Mouse (Mus musculus) G1E (cell line): Measurements from ENCODE around the gene Fbxo42. TPM values are rescaled to one million over a fixed set of nuclear protein-coding genes. Genes with fewer than 3 reads are reported as not detected.

ENCODE experiments used
- ATAC-seq: 2 replicates; pipeline ENCODE4 v1.8.0; 2016; ENCODE audit warnings: mild to moderate bottlenecking; ENCODE audit not compliant: insufficient number of reproducible peaks, poor library complexity, low FRiP score, severe bottlenecking; ENCODE audit errors: extremely low read depth
- DNase-seq: peaks from one replicate; pipeline ENCODE4 v3.0.0; 2012; ENCODE audit warnings: low spot score
- H3K27me3 ChIP-seq: 2 replicates; pipeline ENCODE4 v1.6.1; 2012; ENCODE audit warnings: mild to moderate bottlenecking, low read length, inconsistent platforms; ENCODE audit not compliant: insufficient read depth
- H3K36me3 ChIP-seq: replicated peaks from 2 replicates; pipeline ENCODE3; 2012; ENCODE audit warnings: mild to moderate bottlenecking, inconsistent platforms
- H3K4me1 ChIP-seq: 2 replicates; pipeline ENCODE4 v1.6.1; 2012; ENCODE audit warnings: low read depth, low read length, inconsistent platforms, mixed read lengths; ENCODE audit not compliant: insufficient read depth
- H3K4me3 ChIP-seq: 2 replicates; pipeline ENCODE4 v1.5.1; 2012; ENCODE audit warnings: low read depth, mild to moderate bottlenecking, inconsistent platforms, low read length, moderate library complexity, mixed read lengths
- H3K9me3 ChIP-seq: replicated peaks from 2 replicates; pipeline ENCODE4 v1.6.1; 2012; ENCODE audit warnings: inconsistent platforms
- CTCF ChIP-seq: IDR thresholded peaks from 2 replicates; pipeline ENCODE4 v1.5.1; 2012; ENCODE audit warnings: low read depth, low read length, inconsistent platforms, mixed read lengths
- GATA1 ChIP-seq: IDR thresholded peaks from 2 replicates; pipeline ENCODE4 v1.6.1; 2012; ENCODE audit warnings: borderline replicate concordance, low read length, inconsistent platforms, mixed read lengths
- GATA2 ChIP-seq: IDR thresholded peaks from 2 replicates; pipeline ENCODE4 v1.6.1; 2012; ENCODE audit warnings: low read depth, low read length, inconsistent platforms, borderline replicate concordance
- POLR2AphosphoS5 ChIP-seq: IDR thresholded peaks from 2 replicates; pipeline ENCODE4 v1.6.1; 2012; ENCODE audit warnings: low read depth, low read length, inconsistent platforms; ENCODE audit not compliant: insufficient replicate concordance
- TAL1 ChIP-seq: conservative IDR thresholded peaks from 2 replicates; pipeline ENCODE4 v1.6.1; 2012; ENCODE audit warnings: low read depth, low read length, inconsistent platforms, mixed read lengths
- polyA plus RNA-seq: library from polyadenylated mRNA; stranded (reverse); fragments of >175 nt; gene quantifications from 2 replicates; pipeline ENCODE4 v1.2.3, GENCODE M21; 2012
- total RNA-seq, 2 experiments: library from RNA; stranded (forward) in 1 of 2; stranded (reverse) in 1 of 2; fragments of 200-1000 nt in 1 of 2; fragments of >200 nt in 1 of 2; fragmentation: Nextera tagmentation in 1 of 2; gene quantifications; 2 replicates each; pipeline ENCODE4 v1.2.3; 2014 to 2017

Gene Fbxo42
- total and polyA plus RNA-seq, 3 experiments: 8.3 to 36.7 (median 15.5) TPM

DNA sequence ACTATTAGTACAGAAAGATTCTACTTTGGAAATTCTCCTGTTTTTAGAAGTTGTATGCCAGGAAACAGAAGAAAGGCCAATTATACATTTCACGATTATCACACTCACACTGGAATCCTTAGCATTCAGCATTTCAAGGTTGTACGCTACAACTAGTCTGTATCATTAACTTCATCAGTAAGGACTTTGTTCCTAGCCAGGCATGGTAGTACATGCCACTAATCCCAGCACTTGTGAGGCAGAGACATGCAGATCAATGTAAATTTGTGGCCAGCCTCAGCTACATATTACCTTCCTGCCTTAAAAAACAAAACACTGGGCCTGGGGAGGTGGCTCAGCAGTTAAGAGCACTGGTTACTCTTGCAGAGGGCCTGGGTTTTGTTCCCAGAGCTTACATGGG, 10.9 kb downstream of the Fbxo42 start:
- Histone ChIP-seq H3K36me3 (peaks cover 42% of the 10 kb centered on the region), H3K4me3 (peak overlapping the region; percentile 45; the same call in 1 of the 2 replicates), H3K4me1 (peaks cover 94% of the 10 kb centered on the region), H3K9me3 (0 out of 2 replicates have a peak, but pooled peaks cover 6% of the 10 kb centered on the region), H3K27me3 (no peaks in the 10 kb centered on the region)
- DNase-seq (no peak), ATAC-seq (no peak)
- TF ChIP-seq TAL1 (no peak), GATA2 (no peak), GATA1 (no peak), CTCF (no peak), POLR2AphosphoS5 (no peak)

DNA sequence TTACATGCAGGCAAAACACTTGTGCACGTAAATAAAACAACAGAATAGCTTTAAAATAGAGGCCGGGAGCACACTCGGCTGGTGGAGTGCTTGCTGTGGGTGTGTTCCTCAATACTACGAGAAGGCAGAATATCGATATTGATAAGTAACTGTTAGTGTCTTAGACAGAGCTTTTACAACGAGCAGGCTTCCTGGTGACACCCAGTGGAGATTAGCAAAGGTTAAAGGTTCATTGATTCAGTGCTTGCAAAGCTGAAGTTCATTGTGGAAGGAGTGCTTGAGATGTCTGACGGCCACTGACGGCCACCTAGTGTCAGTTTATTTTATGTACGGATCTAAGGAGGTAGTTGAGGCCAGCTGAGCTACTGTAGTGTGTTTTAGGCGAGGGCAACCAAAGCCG, 11.4 kb downstream of the Fbxo42 start:
- no peak for TF ChIP-seq CTCF
- TF ChIP-seq TAL1: no peak
- TF ChIP-seq POLR2AphosphoS5: no peak
- no peak for TF ChIP-seq GATA1
- no peak for TF ChIP-seq GATA2
- peak; percentile 44 for DNase-seq
- H3K4me1 ChIP-seq: peaks cover 94% of the 10 kb centered on the region

DNA sequence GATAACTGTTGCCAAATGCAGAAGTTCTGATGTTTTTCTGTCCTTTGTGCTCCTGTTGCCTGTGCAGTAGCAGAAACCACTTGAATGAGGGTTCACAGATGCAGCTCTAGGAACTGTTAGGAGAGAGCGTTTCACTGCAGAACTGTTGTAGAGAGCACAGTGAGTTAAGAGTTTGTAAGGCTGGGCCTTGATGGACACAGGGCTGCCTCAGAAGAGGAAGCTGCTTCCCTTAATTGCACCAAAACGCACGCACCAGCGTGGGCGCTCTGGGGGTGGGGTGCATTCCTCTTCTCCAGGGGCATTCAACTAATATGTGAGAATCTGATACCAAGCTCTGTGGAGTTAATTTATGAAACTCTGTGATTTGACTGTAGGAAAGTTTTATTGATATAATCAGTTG, 12.0 kb downstream of the Fbxo42 start:
- Histone ChIP-seq H3K27me3 (no peaks in the 10 kb centered on the region), H3K4me1 (peaks cover 90% of the 10 kb centered on the region), H3K36me3 (peaks cover 45% of the 10 kb centered on the region), H3K4me3 (no peak overlapping the region; the same call in 1 of the 2 replicates), H3K9me3 (0 out of 2 replicates have a peak, but pooled peaks cover 6% of the 10 kb centered on the region)
- no peak for ATAC-seq
- DNase-seq: peak; percentile 14
- TF ChIP-seq GATA2: no peak

More for the DNA sequence above, 11.4 kb downstream of the Fbxo42 start:
- H3K36me3 ChIP-seq: peaks cover 43% of the 10 kb centered on the region
- peak; percentile 37 for ATAC-seq
- H3K9me3 ChIP-seq: 0 out of 2 replicates have a peak, but pooled peaks cover 6% of the 10 kb centered on the region
- peak overlapping the region; percentile 45; the same call in 1 of the 2 replicates for H3K4me3 ChIP-seq
- no peaks in the 10 kb centered on the region for H3K27me3 ChIP-seq

DNA sequence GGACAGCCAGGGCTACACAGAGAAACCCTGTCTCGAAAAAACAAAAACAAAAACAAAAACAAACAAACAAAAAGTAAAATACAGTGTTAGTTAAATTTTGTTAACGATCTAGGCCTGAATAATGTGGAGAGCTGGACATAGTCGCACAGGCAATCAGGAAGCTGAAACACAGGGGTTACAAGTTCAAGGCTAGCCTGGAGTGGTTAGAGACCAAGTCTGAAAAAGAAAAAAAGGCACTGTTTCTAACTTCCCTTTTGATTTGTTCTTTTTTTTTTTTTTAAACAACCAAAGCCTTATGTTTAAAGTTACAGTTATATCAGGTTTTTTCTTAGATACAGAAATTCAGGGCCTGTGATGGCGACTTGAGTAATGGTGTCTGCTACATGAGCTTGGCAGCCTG, 12.5 kb downstream of the Fbxo42 start:
- DNase-seq (no peak), ATAC-seq (no peak)
- Histone ChIP-seq H3K4me3 (no peak overlapping the region), H3K9me3 (0 out of 2 replicates have a peak, but pooled peaks cover 6% of the 10 kb centered on the region), H3K27me3 (no peaks in the 10 kb centered on the region), H3K36me3 (peaks cover 44% of the 10 kb centered on the region), H3K4me1 (peaks cover 85% of the 10 kb centered on the region)
- TF ChIP-seq POLR2AphosphoS5: no peak
- TF ChIP-seq GATA2: no peak
- no peak for TF ChIP-seq GATA1
- TF ChIP-seq TAL1: no peak
- no peak for TF ChIP-seq CTCF

DNA sequence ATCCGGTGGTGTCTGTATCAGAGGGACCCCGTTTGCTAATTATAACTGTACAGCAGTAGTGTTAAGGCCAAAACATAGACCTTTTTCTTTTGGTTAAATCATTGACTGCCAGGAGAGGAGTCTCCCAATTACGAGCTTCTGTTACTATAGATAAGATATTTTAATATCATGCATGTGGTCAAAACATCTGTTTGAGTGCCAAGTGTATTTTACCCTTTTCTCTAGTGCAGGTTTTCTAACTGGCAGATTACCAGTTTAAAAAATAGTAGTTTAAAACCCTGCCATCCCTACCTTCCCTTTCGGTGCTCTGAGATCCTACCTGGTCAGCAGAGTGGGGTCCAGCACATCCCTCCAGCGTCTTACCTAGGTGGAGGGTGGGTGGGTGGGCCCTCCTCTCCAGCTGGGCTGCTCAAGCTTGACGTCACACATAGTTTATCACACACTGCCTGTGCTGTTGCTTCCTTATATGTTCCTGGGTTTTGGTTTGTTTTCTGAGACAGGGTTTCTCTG, 14.0 kb downstream of the Fbxo42 start:
- H3K4me3 ChIP-seq: peak overlapping the region; percentile 42; the same call in 1 of the 2 replicates
- TF ChIP-seq POLR2AphosphoS5 (no peak), TAL1 (peak; percentile 83), GATA2 (no peak), GATA1 (no peak), CTCF (no peak)
- H3K36me3 ChIP-seq: peaks cover 49% of the 10 kb centered on the region
- DNase-seq (peak; percentile 48), ATAC-seq (peak; percentile 69)
- H3K4me1 ChIP-seq: peaks cover 75% of the 10 kb centered on the region
- H3K9me3 ChIP-seq: 0 out of 2 replicates have a peak, but pooled peaks cover 6% of the 10 kb centered on the region
- H3K27me3 ChIP-seq: no peaks in the 10 kb centered on the region

DNA sequence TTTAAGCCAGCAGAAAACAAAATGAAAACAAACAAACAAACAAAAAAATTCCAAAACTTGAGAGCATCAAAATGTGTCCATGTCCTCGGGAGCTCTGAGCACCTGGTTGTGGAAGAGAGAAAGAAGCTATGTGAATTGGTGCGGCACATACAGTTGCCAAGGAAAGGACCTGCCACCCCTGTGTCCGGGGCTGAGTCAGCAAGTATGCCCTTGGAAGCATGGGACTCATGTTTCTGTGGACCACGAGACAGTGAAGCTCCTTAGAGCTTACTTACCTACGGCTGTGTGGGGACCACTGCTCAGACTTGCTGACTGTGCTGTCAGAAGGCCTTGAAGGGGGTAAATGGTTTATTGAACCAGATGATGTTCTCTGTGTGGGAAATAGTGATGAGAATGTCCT, 16.0 kb downstream of the Fbxo42 start:
- Histone ChIP-seq H3K4me3 (no peak overlapping the region), H3K4me1 (peaks cover 56% of the 10 kb centered on the region), H3K9me3 (0 out of 2 replicates have a peak, but pooled peaks cover 6% of the 10 kb centered on the region), H3K27me3 (no peaks in the 10 kb centered on the region), H3K36me3 (peaks cover 53% of the 10 kb centered on the region)
- DNase-seq (no peak), ATAC-seq (no peak)
- no peak for TF ChIP-seq GATA1
- TF ChIP-seq TAL1: no peak
- TF ChIP-seq GATA2: no peak
- no peak for TF ChIP-seq CTCF
- TF ChIP-seq POLR2AphosphoS5: no peak
